Mouse (Mus musculus) heart, embryonic 14.5 days (tissue): ENCODE measurements around the gene Noxred1. TPM values are rescaled to one million over a fixed set of nuclear protein-coding genes. Genes with fewer than 3 reads are reported as not detected.

ENCODE experiments used
- ATAC-seq: fragments of 200-750 bp; cut with Nextera tagmentation; 2 replicates; pipeline ENCODE4 v1.8.0; 2017; ENCODE audit warnings: low read depth, moderate TSS enrichment; ENCODE audit not compliant: insufficient number of reproducible peaks, insufficient read depth, low FRiP score
- H3K27ac ChIP-seq, 2 experiments: fragments of 200-500 bp in 1 of 2; fragments of 300-500 bp in 1 of 2; sonication (generic) in 1 of 2; replicated peaks in 1 of 2; 2 replicates each; pipeline ENCODE4 v1.5.1; 2012 to 2014; ENCODE audit warnings: low read depth in 2 of 2, low read length in 2 of 2, control low read depth in 1 of 2, mild to moderate bottlenecking in 1 of 2, mixed read lengths in 1 of 2; ENCODE audit not compliant: control insufficient read depth in 1 of 2, insufficient read depth in 1 of 2
- H3K27me3 ChIP-seq: fragments of 300-500 bp; sonication (generic); 2 replicates; pipeline ENCODE4 v1.6.1; 2014; ENCODE audit warnings: mild to moderate bottlenecking, low read length, control low read depth; ENCODE audit not compliant: control insufficient read depth, insufficient read depth
- H3K36me3 ChIP-seq: fragments of 300-500 bp; sonication (generic); 2 replicates; pipeline ENCODE4 v1.6.1; 2014; ENCODE audit warnings: mild to moderate bottlenecking, control low read depth, low read length, mixed read lengths; ENCODE audit not compliant: control insufficient read depth, insufficient read depth
- H3K4me1 ChIP-seq, 2 experiments: fragments of 200-500 bp in 1 of 2; fragments of 300-500 bp in 1 of 2; sonication (generic) in 1 of 2; 2 replicates each; pipeline ENCODE4 v1.6.1; 2012 to 2014; ENCODE audit warnings: low read length in 2 of 2, control low read depth in 1 of 2, mixed read lengths in 1 of 2; ENCODE audit not compliant: control insufficient read depth in 2 of 2, insufficient read depth in 2 of 2
- H3K4me2 ChIP-seq: fragments of 300-500 bp; sonication (generic); 2 replicates; pipeline ENCODE4 v1.6.1; 2014; ENCODE audit warnings: mild to moderate bottlenecking, low read length
- H3K4me3 ChIP-seq, 2 experiments: fragments of 200-500 bp in 1 of 2; fragments of 300-500 bp in 1 of 2; sonication (generic) in 1 of 2; 2 replicates each; pipeline ENCODE4 v1.5.1; 2012 to 2014; ENCODE audit warnings: low read length in 2 of 2, mild to moderate bottlenecking in 2 of 2, control low read depth in 1 of 2, low read depth in 1 of 2, moderate library complexity in 1 of 2; ENCODE audit not compliant: control insufficient read depth in 1 of 2, insufficient read depth in 1 of 2
- H3K9ac ChIP-seq: fragments of 300-500 bp; sonication (generic); 2 replicates; pipeline ENCODE4 v1.6.1; 2014; ENCODE audit warnings: mild to moderate bottlenecking, low read length
- H3K9me3 ChIP-seq: fragments of 300-500 bp; sonication (generic); 2 replicates; pipeline ENCODE4 v1.6.1; 2016; ENCODE audit warnings: low read length, control low read depth; ENCODE audit not compliant: control insufficient read depth
- whole genome bisulfite sequencing: fragments of 180-500 bp; shearing (Covaris S2); extraction: QIAGEN DNeasy Blood & Tissue Kit; methylation state at CpG from one replicate; pipeline ENCODE4 v1.1.7; 2014; 5-methylcytosine and 5-hydroxymethylcytosine counted together
- polyA plus RNA-seq: library from polyadenylated mRNA; unstranded; fragments of >200 nt; fragmentation: Nextera tagmentation; extraction: Ambion mirVana; gene quantifications from 2 replicates; pipeline ENCODE4 v1.2.1, GENCODE M21; 2014

Gene Noxred1
- polyA plus RNA-seq, 1 experiment from 2014 or later = 0.63 TPM

- no peak for ATAC-seq
- H3K4me3 ChIP-seq = peak overlapping the region; percentile 85
- H3K4me2 ChIP-seq = peak overlapping the region; percentile 67
- peaks cover 5 to 15% of the 10 kb centered on the region in 2 experiments for H3K4me1 ChIP-seq
- H3K36me3 ChIP-seq = peaks cover 63% of the 10 kb centered on the region
- no peaks in the 10 kb centered on the region for H3K27me3 ChIP-seq
- H3K27ac ChIP-seq = peak overlapping the region; percentile 89 to 92; a peak in 3 of 4 replicates
- H3K9me3 ChIP-seq = no peaks in the 10 kb centered on the region
- H3K9ac ChIP-seq = peak overlapping the region; percentile 93
- WGBS = 19% methylated on average over 11 of the region's 11 CpGs
Observed at GRCm38 (mm10) chr12:87265444-87265843, 26.9 kb upstream of the Noxred1 start.

- WGBS = 95% methylated on average over 8 of the region's 8 CpGs
- Histone ChIP-seq H3K36me3 (peaks cover 84% of the 10 kb centered on the region), H3K27me3 (no peaks in the 10 kb centered on the region)
Observed at GRCm38 (mm10) chr12:87260562-87260961, 22.0 kb upstream of the Noxred1 start.

GRCm38 (mm10) chr12:87256629-87257028 lies 18.1 kb upstream of the Noxred1 start:
- Histone ChIP-seq H3K9me3 (no peaks in the 10 kb centered on the region), H3K27ac (no peak overlapping the region), H3K4me2 (no peak overlapping the region), H3K4me3 (no peak overlapping the region), H3K27me3 (no peaks in the 10 kb centered on the region), H3K36me3 (peaks cover 97% of the 10 kb centered on the region), H3K9ac (no peak overlapping the region), H3K4me1 (no peaks in the 10 kb centered on the region)
- WGBS = 88% methylated on average over 5 of the region's 5 CpGs
- no peak for ATAC-seq

More at GRCm38 (mm10) chr12:87260562-87260961, 22.0 kb upstream of the Noxred1 start:
- no peaks in the 10 kb centered on the region for H3K9me3 ChIP-seq
- no peak for ATAC-seq
- no peak overlapping the region for H3K4me3 ChIP-seq
- no peak overlapping the region for H3K9ac ChIP-seq
- H3K4me2 ChIP-seq = no peak overlapping the region
- H3K27ac ChIP-seq = no peak overlapping the region
- peaks cover 0 to 5% of the 10 kb centered on the region in 2 experiments; a peak in 1 of 4 replicates for H3K4me1 ChIP-seq

- no peaks in the 10 kb centered on the region for H3K27me3 ChIP-seq
- H3K9me3 ChIP-seq = no peaks in the 10 kb centered on the region
- H3K4me3 ChIP-seq = no peak overlapping the region
- no peak overlapping the region for H3K4me2 ChIP-seq
- H3K36me3 ChIP-seq = peaks cover 97% of the 10 kb centered on the region
- no peaks in the 10 kb centered on the region for H3K4me1 ChIP-seq
- ATAC-seq = no peak
- no peak overlapping the region for H3K27ac ChIP-seq
- 93% methylated on average over 6 of the region's 6 CpGs for WGBS
- H3K9ac ChIP-seq = no peak overlapping the region
Observed at GRCm38 (mm10) chr12:87253878-87254277, 15.3 kb upstream of the Noxred1 start.

GRCm38 (mm10) chr12:87250161-87250560 lies 11.6 kb upstream of the Noxred1 start:
- no peak for ATAC-seq
- H3K36me3 ChIP-seq = peaks cover 94% of the 10 kb centered on the region
- H3K4me2 ChIP-seq = no peak overlapping the region
- H3K9me3 ChIP-seq = no peaks in the 10 kb centered on the region
- no peak overlapping the region for H3K9ac ChIP-seq
- no peak overlapping the region for H3K4me3 ChIP-seq
- no peak overlapping the region for H3K27ac ChIP-seq
- H3K27me3 ChIP-seq = no peaks in the 10 kb centered on the region
- WGBS = 89% methylated on average over 6 of the region's 6 CpGs
- H3K4me1 ChIP-seq = no peaks in the 10 kb centered on the region

GRCm38 (mm10) chr12:87236882-87237483 lies 1.5 kb downstream of the Noxred1 start:
- 87% methylated on average over 5 of the region's 5 CpGs for WGBS
- Histone ChIP-seq H3K9me3 (no peaks in the 10 kb centered on the region), H3K27ac (no peak overlapping the region), H3K4me1 (peaks cover 7 to 9% of the 10 kb centered on the region in 2 experiments), H3K9ac (no peak overlapping the region), H3K4me3 (no peak overlapping the region), H3K27me3 (no peaks in the 10 kb centered on the region), H3K4me2 (no peak overlapping the region), H3K36me3 (peaks cover 43% of the 10 kb centered on the region)
- no peak for ATAC-seq

GRCm38 (mm10) chr12:87230379-87230895 lies 8.1 kb downstream of the Noxred1 start:
- H3K9me3 ChIP-seq = no peaks in the 10 kb centered on the region; the same call in 1 of the 2 replicates
- ATAC-seq = no peak
- H3K4me1 ChIP-seq = no peaks in the 10 kb centered on the region
- no peak overlapping the region for H3K9ac ChIP-seq
- H3K27me3 ChIP-seq = no peaks in the 10 kb centered on the region
- H3K4me3 ChIP-seq = no peak overlapping the region
- H3K27ac ChIP-seq = no peak overlapping the region
- no peaks in the 10 kb centered on the region for H3K36me3 ChIP-seq
- H3K4me2 ChIP-seq = no peak overlapping the region

- no peaks in the 10 kb centered on the region for H3K36me3 ChIP-seq
- H3K4me2 ChIP-seq = no peak overlapping the region
- no peak overlapping the region for H3K27ac ChIP-seq
- no peaks in the 10 kb centered on the region; the same call in 1 of the 2 replicates for H3K9me3 ChIP-seq
- H3K4me3 ChIP-seq = no peak overlapping the region
- no peak for ATAC-seq
- no peaks in the 10 kb centered on the region for H3K27me3 ChIP-seq
- H3K9ac ChIP-seq = no peak overlapping the region
- 89% methylated on average over 2 of the region's 2 CpGs for WGBS
- no peaks in the 10 kb centered on the region; a peak in 2 of 4 replicates for H3K4me1 ChIP-seq
Observed at GRCm38 (mm10) chr12:87229633-87230032, 8.9 kb downstream of the Noxred1 start.
